Mouse (Mus musculus) liver, embryonic 14.5 days (tissue): ENCODE data around the gene Mrap2. TPM values are rescaled to one million over a fixed set of nuclear protein-coding genes. Genes with fewer than 3 reads are reported as not detected.

Experiments
- ATAC-seq: fragments of 200-750 bp; cut with Nextera tagmentation; 2 replicates; pipeline ENCODE4 v1.8.0; 2017; ENCODE audit warnings: moderate number of reproducible peaks, mild to moderate bottlenecking, moderate library complexity; ENCODE audit not compliant: insufficient read depth
- DNase-seq, 3 experiments: peaks; one replicate each; pipeline ENCODE4 v3.0.0-alpha.2; 2012 to 2013; ENCODE audit warnings: low read depth in 3 of 3, low spot score in 3 of 3
- H3K27ac ChIP-seq: fragments of 300-500 bp; sonication (generic); 2 replicates; pipeline ENCODE4 v1.5.1; 2014; ENCODE audit warnings: moderate library complexity, mild to moderate bottlenecking, control low read depth, inconsistent platforms
- H3K27me3 ChIP-seq: fragments of 300-500 bp; sonication (generic); 2 replicates; pipeline ENCODE4 v1.6.1; 2014; ENCODE audit warnings: mild to moderate bottlenecking, low read length, moderate library complexity; ENCODE audit not compliant: control insufficient read depth, insufficient read depth
- H3K36me3 ChIP-seq: fragments of 300-500 bp; sonication (generic); replicated peaks from 2 replicates; pipeline ENCODE4 v1.6.1; 2014; ENCODE audit warnings: low read depth; ENCODE audit not compliant: control insufficient read depth, insufficient read depth
- H3K4me1 ChIP-seq, 2 experiments: fragments of 200-500 bp in 1 of 2; fragments of 300-500 bp in 1 of 2; sonication (generic) in 1 of 2; replicated peaks; 2 replicates each; pipeline ENCODE4 v1.6.1; 2012 to 2014; ENCODE audit warnings: antibody characterized with exemption in 1 of 2, inconsistent platforms in 1 of 2, low read length in 1 of 2; ENCODE audit not compliant: control insufficient read depth in 2 of 2, insufficient read depth in 2 of 2
- H3K4me2 ChIP-seq: fragments of 300-500 bp; sonication (generic); 2 replicates; pipeline ENCODE4 v1.6.1; 2014; ENCODE audit warnings: low read depth, mild to moderate bottlenecking, control low read depth, moderate library complexity
- H3K4me3 ChIP-seq, 2 experiments: fragments of 200-500 bp in 1 of 2; fragments of 300-500 bp in 1 of 2; sonication (generic) in 1 of 2; 2 replicates each; pipeline ENCODE4 v1.5.1; 2012 to 2014; ENCODE audit warnings: low read depth in 2 of 2, low read length in 2 of 2, mild to moderate bottlenecking in 2 of 2, control low read depth in 1 of 2, inconsistent platforms in 1 of 2, moderate library complexity in 1 of 2; ENCODE audit not compliant: insufficient read depth in 1 of 2
- H3K9ac ChIP-seq: fragments of 300-500 bp; sonication (generic); replicated peaks from 2 replicates; pipeline ENCODE4 v1.6.1; 2014; ENCODE audit warnings: mild to moderate bottlenecking, control low read depth, moderate library complexity
- H3K9me3 ChIP-seq: fragments of 300-500 bp; sonication (generic); 2 replicates; pipeline ENCODE4 v1.6.1; 2016; ENCODE audit warnings: low read length, mixed read lengths; ENCODE audit not compliant: control insufficient read depth
- CTCF ChIP-seq: IDR thresholded peaks from 2 replicates; pipeline ENCODE4 v1.5.1; 2016; ENCODE audit warnings: antibody characterized with exemption, low read depth, control low read depth
- EP300 ChIP-seq: IDR thresholded peaks from 2 replicates; pipeline ENCODE4 v1.6.1; 2016; ENCODE audit warnings: antibody characterized with exemption, low read depth
- WGBS: fragments of 180-500 bp; shearing (Covaris S2); extraction: QIAGEN DNeasy Blood & Tissue Kit; methylation state at CpG from one replicate; pipeline ENCODE4 v1.1.7; 2014; ENCODE audit not compliant: insufficient replicate concordance; 5-methylcytosine and 5-hydroxymethylcytosine counted together
- polyA plus RNA-seq, 2 experiments: library from polyadenylated mRNA; depleted of rRNA in 1 of 2; stranded (reverse) in 1 of 2; unstranded in 1 of 2; fragments of >200 nt; fragmentation: Nextera tagmentation in 1 of 2; extraction: Ambion mirVana in 1 of 2; gene quantifications; 2 replicates each; pipeline versions ENCODE4 v1.2.1 to v1.2.3; 2012 to 2014

Mrap2 gene
- polyA plus RNA-seq, 2 experiments = not detected

DNA sequence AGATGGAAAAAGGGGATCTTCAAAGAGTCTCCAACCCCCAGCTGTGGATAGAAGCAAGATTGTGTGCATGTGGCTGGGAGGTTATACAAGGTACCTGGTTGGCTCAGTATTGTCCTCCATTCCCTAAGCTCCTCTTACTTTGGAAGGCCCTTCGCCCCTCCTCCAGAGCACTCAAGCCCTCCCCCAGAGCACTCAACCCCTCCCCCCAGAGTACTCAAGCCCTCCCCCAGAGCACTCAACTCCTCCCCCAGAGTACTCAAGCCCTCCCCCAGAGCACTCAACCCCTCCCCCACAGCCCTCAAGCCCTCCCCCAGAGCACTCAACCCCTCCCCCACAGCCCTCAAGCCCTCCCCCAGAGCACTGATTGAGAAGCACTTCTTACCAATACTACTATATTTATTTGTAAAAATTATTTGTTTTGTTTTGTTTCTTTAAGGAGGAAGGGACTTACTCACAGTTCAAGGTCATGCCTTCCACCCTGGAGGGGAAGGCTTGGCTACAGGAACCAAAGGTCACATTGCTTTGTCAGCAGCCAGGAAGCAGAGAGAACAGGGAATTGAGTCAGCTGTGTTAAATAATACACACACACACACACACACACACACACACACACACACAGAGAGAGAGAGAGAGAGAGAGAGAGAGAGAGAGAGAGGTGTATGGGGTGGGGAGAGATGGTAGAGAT lies 8.7 kb downstream of the Mrap2 start:
- ATAC-seq (no peak), DNase-seq (no peak)
- Histone ChIP-seq H3K4me1 (no peaks in the 10 kb centered on the region), H3K9ac (no peak overlapping the region), H3K4me3 (no peak overlapping the region), H3K27ac (no peak overlapping the region), H3K36me3 (no peaks in the 10 kb centered on the region), H3K27me3 (no peaks in the 10 kb centered on the region), H3K4me2 (no peak overlapping the region), H3K9me3 (no peaks in the 10 kb centered on the region)
- no peak for TF ChIP-seq CTCF
- no peak for TF ChIP-seq EP300
- WGBS = 85% methylated on average over 1 of the region's 1 CpGs

DNA sequence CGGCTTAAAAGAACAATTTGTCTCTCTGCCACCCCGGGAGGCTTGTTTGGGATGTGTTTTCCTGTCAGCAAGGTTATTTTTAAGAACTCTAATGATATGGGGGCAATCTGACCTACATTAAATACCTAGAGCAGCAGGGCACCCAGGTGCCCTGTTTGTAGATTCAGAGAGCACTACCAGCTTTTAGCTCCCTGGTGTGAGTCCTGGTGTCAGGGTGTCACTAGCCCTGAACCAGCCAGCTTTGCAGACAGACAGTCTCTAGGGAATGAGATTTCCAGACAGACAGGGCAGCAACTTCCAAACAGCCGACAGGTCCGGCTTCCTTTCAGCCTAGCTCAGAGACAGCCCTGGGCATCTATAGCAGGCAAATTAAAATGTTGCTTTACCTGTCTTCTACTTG lies 18.5 kb downstream of the Mrap2 start:
- DNase-seq = no peak
- H3K9ac ChIP-seq = no peak overlapping the region
- no peak for ATAC-seq
- no peaks in the 10 kb centered on the region for H3K4me1 ChIP-seq
- H3K36me3 ChIP-seq = no peaks in the 10 kb centered on the region
- no peak for TF ChIP-seq CTCF
- no peak for TF ChIP-seq EP300
- WGBS = 65% methylated on average over 4 of the region's 4 CpGs
- H3K27ac ChIP-seq = no peak overlapping the region
- H3K27me3 ChIP-seq = no peaks in the 10 kb centered on the region
- no peaks in the 10 kb centered on the region for H3K9me3 ChIP-seq
- no peak overlapping the region for H3K4me2 ChIP-seq
- H3K4me3 ChIP-seq = no peak overlapping the region

DNA sequence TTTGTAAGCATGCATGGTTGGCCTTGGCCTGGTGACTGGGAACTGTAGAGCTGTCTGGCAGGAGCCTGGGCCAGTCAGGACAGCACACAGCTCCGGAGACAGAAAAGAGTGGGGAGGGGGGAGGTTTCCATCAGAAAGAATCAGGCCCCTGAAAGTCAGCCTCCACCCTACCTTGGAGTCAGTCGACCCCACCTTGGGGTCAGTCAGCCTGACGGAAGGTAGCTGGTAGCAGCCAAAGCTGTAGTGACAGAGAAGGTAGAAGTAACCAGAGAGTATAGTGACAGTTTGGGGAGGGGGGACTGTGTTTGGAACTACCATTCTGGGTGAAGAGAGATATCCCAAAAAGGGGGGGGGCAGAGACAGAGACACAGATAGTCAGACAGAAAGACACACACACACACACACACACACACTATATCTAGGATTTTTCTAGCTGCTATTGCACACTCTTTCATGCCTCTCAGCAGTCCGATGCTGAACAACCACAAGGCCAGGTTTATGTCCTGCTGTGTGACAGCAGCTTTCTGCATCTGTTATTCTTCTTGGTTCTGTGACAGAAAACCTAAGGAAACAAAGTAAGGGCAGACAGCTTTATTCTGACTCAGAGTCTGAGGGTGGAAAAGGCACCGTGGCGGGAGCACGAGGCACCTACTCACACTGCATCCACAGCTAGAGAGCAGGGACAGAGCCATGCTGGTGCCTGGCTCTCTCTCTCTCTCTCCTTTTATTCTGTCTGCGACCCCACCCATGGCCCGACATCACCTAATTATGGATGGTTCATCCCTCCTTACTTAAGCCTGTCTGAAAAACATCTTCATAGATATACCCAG lies 23.1 kb downstream of the Mrap2 start:
- WGBS = 64% methylated on average over 9 of the region's 9 CpGs

DNA sequence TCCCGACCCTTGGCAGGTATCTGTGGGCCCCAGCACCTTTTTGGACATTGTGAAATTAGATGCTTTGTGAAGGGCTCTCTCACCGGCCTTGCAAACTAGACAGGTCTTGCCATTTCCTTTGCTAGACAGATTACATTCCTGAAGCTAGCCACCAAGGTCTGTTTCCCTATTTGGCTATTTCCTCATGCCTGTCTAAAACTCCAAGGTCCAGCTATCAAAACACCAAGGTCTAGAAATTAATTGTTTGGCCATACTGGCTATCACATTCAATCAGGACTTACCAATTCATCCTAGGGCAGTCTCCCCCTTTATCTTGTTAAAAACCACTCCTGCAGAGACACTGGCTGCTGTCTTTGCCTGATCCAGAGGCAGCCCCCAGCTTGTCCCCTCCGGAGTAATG lies 23.9 kb downstream of the Mrap2 start:
- Histone ChIP-seq H3K4me3 (no peak overlapping the region), H3K27me3 (no peaks in the 10 kb centered on the region), H3K36me3 (no peaks in the 10 kb centered on the region), H3K9me3 (no peaks in the 10 kb centered on the region), H3K4me2 (no peak overlapping the region), H3K9ac (no peak overlapping the region), H3K4me1 (no peaks in the 10 kb centered on the region), H3K27ac (no peak overlapping the region)
- DNase-seq = no peak
- TF ChIP-seq CTCF = no peak
- no peak for TF ChIP-seq EP300
- 40% methylated on average over 3 of the region's 3 CpGs for WGBS
- ATAC-seq = no peak

More for the DNA sequence above, 23.1 kb downstream of the Mrap2 start:
- no peak for TF ChIP-seq CTCF
- no peak for TF ChIP-seq EP300
- H3K27ac ChIP-seq = no peak overlapping the region
- DNase-seq (no peak), ATAC-seq (no peak)
- H3K27me3 ChIP-seq = no peaks in the 10 kb centered on the region
- no peaks in the 10 kb centered on the region for H3K36me3 ChIP-seq
- H3K9ac ChIP-seq = no peak overlapping the region
- no peak overlapping the region for H3K4me3 ChIP-seq
- H3K4me1 ChIP-seq = no peaks in the 10 kb centered on the region
- H3K9me3 ChIP-seq = no peaks in the 10 kb centered on the region
- no peak overlapping the region for H3K4me2 ChIP-seq

DNA sequence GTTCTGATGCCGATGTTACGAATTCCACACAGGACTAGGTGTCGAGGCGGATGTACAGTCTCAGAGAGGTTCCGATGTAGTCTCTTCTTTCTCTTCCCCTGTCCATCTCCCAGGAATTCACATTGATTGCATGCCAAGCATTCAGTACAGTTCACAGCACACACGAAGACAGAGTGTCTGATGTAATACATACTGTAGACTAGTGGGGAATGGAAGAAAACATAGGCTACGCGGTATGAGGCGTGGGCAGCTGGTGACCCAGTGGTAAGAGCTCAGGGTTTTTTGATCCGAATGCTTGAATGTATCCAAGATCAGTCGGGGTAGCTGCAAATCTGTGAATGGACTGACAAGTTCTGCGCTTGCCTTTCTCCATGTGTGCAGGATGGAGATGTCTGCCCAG lies 25.0 kb downstream of the Mrap2 start:
- Histone ChIP-seq H3K4me1 (no peaks in the 10 kb centered on the region), H3K27ac (no peak overlapping the region), H3K27me3 (no peaks in the 10 kb centered on the region), H3K9me3 (no peaks in the 10 kb centered on the region), H3K36me3 (no peaks in the 10 kb centered on the region), H3K4me3 (no peak overlapping the region), H3K9ac (no peak overlapping the region), H3K4me2 (no peak overlapping the region)
- DNase-seq (no peak), ATAC-seq (no peak)
- TF ChIP-seq CTCF (no peak), EP300 (no peak)
- 69% methylated on average over 12 of the region's 12 CpGs for WGBS
